Mouse (Mus musculus) spleen, postnatal 10 days (tissue): Measurements from ENCODE around the gene Lyrm9.
A peak's percentile ranks its signal among the peaks of the same experiment; 100 is the strongest.
"Not testable (repeated sequence)": the region's sequence is repeated elsewhere in the genome, so short reads cannot be mapped to it uniquely, and the experiment has no call there.

Experiments
- DNase-seq, 2 experiments: peaks; one replicate each; pipeline ENCODE4 v3.0.0; 2021 to 2022; ENCODE audit warnings: low spot score in 2 of 2

Lyrm9 gene

GRCm38 (mm10) chr11:78851216-78851870 is 25.0 kb downstream of the Lyrm9 start:
- no peak for DNase-seq

- DNase-seq: no peak
These were observed 25.5 kb downstream of the Lyrm9 start for GRCm38 (mm10) chr11:78851871-78852265.

GRCm38 (mm10) chr11:78852529-78852928 is 26.1 kb downstream of the Lyrm9 start:
- no peak for DNase-seq

GRCm38 (mm10) chr11:78856310-78856709 is 29.9 kb downstream of the Lyrm9 start:
- DNase-seq: peak; percentile 76 to 89

GRCm38 (mm10) chr11:78857611-78858010 is 31.2 kb downstream of the Lyrm9 start:
- DNase-seq: no peak

- DNase-seq: no peak
These were observed 37.5 kb downstream of the Lyrm9 start for GRCm38 (mm10) chr11:78863898-78864297.

GRCm38 (mm10) chr11:78864567-78865278 is 38.3 kb downstream of the Lyrm9 start:
- DNase-seq: no peak

GRCm38 (mm10) chr11:78865314-78865713 is 38.9 kb downstream of the Lyrm9 start:
- no peak for DNase-seq

GRCm38 (mm10) chr11:78866486-78866885 is 40.1 kb downstream of the Lyrm9 start:
- DNase-seq: no peak

GRCm38 (mm10) chr11:78867696-78868095 is 41.3 kb downstream of the Lyrm9 start:
- no peak for DNase-seq

GRCm38 (mm10) chr11:78869205-78869604 is 42.8 kb downstream of the Lyrm9 start:
- not testable (repeated sequence) for DNase-seq

- DNase-seq: no peak
These were observed 44.5 kb downstream of the Lyrm9 start for GRCm38 (mm10) chr11:78870891-78871290.

- no peak for DNase-seq
These were observed 46.4 kb downstream of the Lyrm9 start for GRCm38 (mm10) chr11:78872782-78873181.

- DNase-seq: no peak
These were observed 53.3 kb downstream of the Lyrm9 start for GRCm38 (mm10) chr11:78879727-78880126.

- no peak for DNase-seq
These were observed 60.3 kb downstream of the Lyrm9 start for GRCm38 (mm10) chr11:78886693-78887092.

- peak in 1 of 2 experiments; percentile 35 for DNase-seq
These were observed 61.0 kb downstream of the Lyrm9 start for GRCm38 (mm10) chr11:78887102-78887971.

GRCm38 (mm10) chr11:78889156-78889555 is 62.8 kb downstream of the Lyrm9 start:
- DNase-seq: no peak
